Mouse (Mus musculus) lung, embryonic 15.5 days (tissue): ENCODE data around the gene Zfp981. TPM values are rescaled to one million over a fixed set of nuclear protein-coding genes. Genes with fewer than 3 reads are reported as not detected.
A peak's percentile ranks its signal among the peaks of the same experiment; 100 is the strongest.
"Not testable (repeated sequence)": the region's sequence is repeated elsewhere in the genome, so short reads cannot be mapped to it uniquely, and the experiment has no call there.

Source experiments
- ATAC-seq: fragments of 200-750 bp; cut with Nextera tagmentation; 2 replicates; pipeline ENCODE4 v1.8.0; 2017; ENCODE audit warnings: moderate number of reproducible peaks, borderline replicate concordance; ENCODE audit not compliant: low FRiP score, low TSS enrichment; ENCODE audit errors: extremely low read depth
- H3K27ac ChIP-seq: fragments of 300-500 bp; sonication (generic); 2 replicates; pipeline ENCODE4 v1.5.1; 2015; ENCODE audit warnings: moderate library complexity, mild to moderate bottlenecking, inconsistent platforms
- H3K27me3 ChIP-seq: fragments of 300-500 bp; sonication (generic); 2 replicates; pipeline ENCODE4 v1.6.1; 2015; ENCODE audit warnings: inconsistent platforms
- H3K36me3 ChIP-seq: fragments of 300-500 bp; sonication (generic); 2 replicates; pipeline ENCODE4 v1.6.1; 2015; ENCODE audit warnings: inconsistent platforms
- H3K4me1 ChIP-seq: fragments of 300-500 bp; sonication (generic); 2 replicates; pipeline ENCODE4 v1.6.1; 2015; ENCODE audit warnings: inconsistent platforms
- H3K4me2 ChIP-seq: fragments of 300-500 bp; sonication (generic); 2 replicates; pipeline ENCODE4 v1.6.1; 2015; ENCODE audit warnings: inconsistent platforms, mild to moderate bottlenecking, moderate library complexity
- H3K4me3 ChIP-seq: fragments of 300-500 bp; sonication (generic); 2 replicates; pipeline ENCODE4 v1.5.1; 2015; ENCODE audit warnings: mild to moderate bottlenecking, inconsistent platforms
- H3K9ac ChIP-seq: fragments of 300-500 bp; sonication (generic); 2 replicates; pipeline ENCODE4 v1.6.1; 2015; ENCODE audit warnings: inconsistent platforms
- H3K9me3 ChIP-seq: fragments of 300-500 bp; sonication (generic); 2 replicates; pipeline ENCODE4 v1.6.1; 2016; ENCODE audit warnings: inconsistent platforms
- WGBS: fragments of 180-500 bp; shearing (Covaris S2); methylation state at CpG from one replicate; pipeline ENCODE4 v1.1.7; 2015; 5-methylcytosine and 5-hydroxymethylcytosine counted together
- polyA plus RNA-seq: library from polyadenylated mRNA; unstranded; fragments of >200 nt; fragmentation: Nextera tagmentation; extraction: Ambion mirVana; gene quantifications from 2 replicates; pipeline ENCODE4 v1.2.1, GENCODE M21; 2015

Zfp981 gene
- polyA plus RNA-seq, 1 experiment from 2014 or later: not detected

DNA sequence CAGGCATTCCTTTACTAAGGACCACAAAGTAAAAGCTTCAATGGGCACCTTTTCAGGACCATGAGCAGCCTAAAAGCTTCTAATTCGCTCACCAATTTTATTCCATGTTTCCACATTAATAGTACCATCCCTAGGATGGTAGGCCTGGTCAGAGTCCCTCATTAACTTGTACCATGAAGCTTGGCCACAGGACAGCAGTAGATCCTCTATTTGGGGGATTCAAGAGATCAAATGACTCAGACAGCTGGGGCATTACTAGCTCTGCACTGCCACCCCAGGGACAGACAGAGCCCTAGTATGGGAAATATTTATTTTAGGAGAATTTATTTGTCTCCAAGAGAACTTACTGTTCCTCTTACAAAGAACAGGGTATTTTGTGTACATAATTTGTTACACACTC lies 27.6 kb upstream of the Zfp981 start:
- not testable (repeated sequence) for ATAC-seq, H3K27ac ChIP-seq, H3K27me3 ChIP-seq, H3K9ac ChIP-seq, H3K4me2 ChIP-seq, H3K4me3 ChIP-seq, H3K4me1 ChIP-seq, H3K36me3 ChIP-seq
- peaks cover 33% of the 10 kb centered on the region; the same call in 1 of the 2 replicates for H3K9me3 ChIP-seq
- WGBS: no CpG with 5 or more reads among the region's 1 CpGs

DNA sequence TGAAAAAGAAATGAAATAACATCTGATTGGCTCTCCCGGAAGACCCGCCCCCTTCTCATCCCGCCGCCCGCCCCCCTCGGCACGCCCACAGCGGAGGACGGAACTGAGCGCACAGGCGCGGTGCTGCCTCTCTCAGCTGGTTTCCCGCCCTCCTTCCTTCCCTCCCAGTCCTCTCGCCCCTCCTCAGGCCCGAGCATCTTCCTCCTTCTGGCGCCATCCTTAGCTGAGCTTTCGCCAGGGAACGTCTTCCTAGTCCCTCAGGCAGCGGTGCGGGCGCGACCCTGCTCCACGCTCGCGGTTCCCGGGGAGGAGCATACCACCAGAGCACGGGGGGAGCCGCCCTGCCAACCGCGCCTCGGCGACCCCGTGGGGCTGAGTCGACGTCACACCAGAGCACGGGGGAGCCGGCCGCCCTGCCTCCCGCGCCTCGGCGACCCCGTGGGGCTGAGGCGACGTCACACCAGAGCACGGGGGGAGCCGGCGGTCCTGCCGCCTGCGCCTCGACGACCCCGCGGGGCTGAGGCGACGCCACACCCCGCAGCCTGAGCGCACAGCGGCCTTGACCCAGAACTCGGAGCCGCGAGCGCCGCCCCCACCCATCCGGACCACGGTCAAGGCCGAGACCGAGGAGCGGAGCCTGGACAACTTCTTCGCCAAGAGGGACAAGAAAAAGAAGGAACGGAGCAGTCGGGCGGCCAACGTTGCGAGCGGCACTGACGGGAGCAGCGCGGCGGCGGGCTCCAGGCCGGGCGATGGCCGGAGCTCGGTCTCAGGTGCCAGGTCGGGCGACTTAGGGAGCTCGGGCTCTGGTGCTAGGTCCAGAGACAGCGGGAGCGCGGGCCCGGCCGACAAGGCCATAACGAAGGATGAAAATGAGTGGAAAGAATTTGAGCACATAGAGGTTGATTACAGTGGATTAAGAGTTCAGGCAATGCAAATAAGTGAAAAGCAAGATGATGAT lies 26.8 kb upstream of the Zfp981 start:
- not testable (repeated sequence) for H3K9ac ChIP-seq, H3K36me3 ChIP-seq
- WGBS: 54% methylated on average over 69 of the region's 94 CpGs

DNA sequence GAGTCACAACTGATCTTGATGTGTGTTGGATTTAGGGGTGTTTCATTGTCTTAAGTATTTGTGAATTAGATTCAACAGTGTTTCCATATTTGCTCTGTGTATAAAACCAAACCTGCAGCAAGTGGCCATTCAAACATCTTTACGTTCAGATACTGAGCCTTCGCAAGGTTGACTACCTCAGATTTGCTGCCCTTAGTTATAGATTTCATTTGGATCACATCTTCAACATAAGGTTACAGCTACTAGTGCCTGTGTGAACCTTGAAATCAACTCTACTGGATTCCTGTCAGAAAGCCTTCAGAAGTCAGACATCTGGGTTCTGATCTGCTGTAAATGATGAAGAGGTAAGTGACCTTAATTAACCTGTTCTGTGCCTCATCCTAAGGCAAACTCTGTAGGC lies 25.6 kb upstream of the Zfp981 start:
- H3K4me1 ChIP-seq, H3K27me3 ChIP-seq, H3K27ac ChIP-seq, H3K36me3 ChIP-seq, H3K4me2 ChIP-seq, H3K4me3 ChIP-seq, H3K9ac ChIP-seq, ATAC-seq: not testable (repeated sequence)
- 96% methylated on average over 2 of the region's 2 CpGs for WGBS
- peaks cover 38% of the 10 kb centered on the region for H3K9me3 ChIP-seq

More for the DNA sequence above, 26.8 kb upstream of the Zfp981 start:
- not testable (repeated sequence) for H3K27me3 ChIP-seq, H3K4me3 ChIP-seq, H3K27ac ChIP-seq, H3K4me1 ChIP-seq, H3K4me2 ChIP-seq
- H3K9me3 ChIP-seq: peaks cover 30% of the 10 kb centered on the region; the same call in 1 of the 2 replicates
- ATAC-seq: peak; percentile 88

DNA sequence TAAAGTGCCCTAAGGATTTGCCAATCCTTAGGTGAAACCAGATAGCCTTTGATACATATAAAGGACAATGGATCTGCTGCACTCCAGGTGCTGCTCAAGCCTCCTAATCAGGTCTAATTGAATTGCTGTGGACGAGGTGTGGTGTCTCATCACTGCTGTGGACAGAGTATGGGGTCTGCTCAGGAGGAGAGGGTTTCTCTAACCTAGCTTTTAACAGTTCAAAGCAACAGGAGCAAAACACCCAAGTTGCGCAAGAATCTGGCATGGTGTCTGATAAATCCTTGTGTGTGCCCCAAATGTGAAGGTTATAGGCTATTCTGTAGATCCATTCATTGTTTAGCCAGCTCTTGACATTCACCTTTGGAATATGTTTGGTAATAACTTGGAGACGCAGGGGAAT lies 24.9 kb upstream of the Zfp981 start:
- 71% methylated on average over 3 of the region's 3 CpGs for WGBS
- H3K4me3 ChIP-seq, H3K9ac ChIP-seq, H3K4me1 ChIP-seq, H3K27me3 ChIP-seq, H3K27ac ChIP-seq, H3K4me2 ChIP-seq, H3K36me3 ChIP-seq, ATAC-seq: not testable (repeated sequence)
- H3K9me3 ChIP-seq: peaks cover 42% of the 10 kb centered on the region

DNA sequence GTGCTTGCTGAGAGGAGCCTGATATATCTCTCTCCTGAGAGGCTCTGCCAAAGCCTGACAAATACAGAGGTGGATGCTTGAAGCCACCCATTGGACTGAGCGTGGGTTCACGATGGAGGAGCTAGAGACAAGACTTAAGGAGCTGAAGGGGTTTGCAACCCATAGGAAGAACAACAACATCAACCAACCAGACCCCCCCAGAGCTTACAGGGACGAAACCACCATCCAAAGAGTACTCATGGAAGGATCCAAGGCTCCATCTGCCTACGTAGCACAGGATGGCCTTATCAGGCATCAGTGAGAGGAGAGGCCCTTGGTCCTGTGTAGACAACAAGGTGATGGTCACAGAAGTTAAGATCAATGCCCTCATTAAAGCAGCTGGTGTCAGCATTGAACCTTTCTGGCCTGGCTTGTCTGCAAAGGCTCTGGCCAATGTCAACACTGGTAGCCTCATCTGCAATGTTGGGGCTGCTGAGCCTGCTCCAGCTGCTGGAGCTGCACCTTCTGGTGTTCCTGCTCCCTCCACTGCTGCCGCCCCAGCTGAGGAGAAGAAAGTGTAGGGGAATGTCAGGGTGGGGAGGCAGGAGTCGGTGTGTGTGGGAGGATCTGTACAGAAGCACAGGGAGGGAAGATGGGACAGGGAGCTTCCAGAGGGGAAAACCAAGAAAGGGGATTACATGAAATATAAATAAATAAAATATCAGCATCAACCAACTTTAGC lies 21.3 kb upstream of the Zfp981 start:
- WGBS: 67% methylated on average over 6 of the region's 6 CpGs
- not testable (repeated sequence) for H3K36me3 ChIP-seq, H3K27ac ChIP-seq, H3K4me1 ChIP-seq, H3K27me3 ChIP-seq, H3K4me3 ChIP-seq, H3K9ac ChIP-seq, H3K4me2 ChIP-seq
- H3K9me3 ChIP-seq: peaks cover 66% of the 10 kb centered on the region
- ATAC-seq: peak; percentile 67; the same call in 1 of the 2 replicates

DNA sequence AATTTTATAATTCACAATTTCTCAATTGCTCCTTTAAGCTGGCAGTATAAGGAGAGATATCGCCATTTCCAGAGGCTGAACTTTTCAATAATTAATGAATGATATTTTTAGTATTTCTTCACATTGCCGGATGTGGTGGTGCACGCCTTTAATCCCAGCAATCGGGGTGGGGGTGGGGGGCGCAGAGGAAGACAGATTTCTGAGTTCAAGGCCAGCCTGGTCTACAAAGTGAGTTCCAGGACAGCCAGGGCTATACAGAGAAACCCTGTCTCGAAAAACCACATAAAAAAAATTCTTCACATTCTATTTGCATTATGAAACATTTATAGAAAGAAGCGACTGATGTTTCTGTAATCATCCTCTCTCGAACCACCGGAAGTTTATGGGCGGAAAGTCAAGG lies 19.3 kb upstream of the Zfp981 start:
- 82% methylated on average over 10 of the region's 10 CpGs for WGBS
- ATAC-seq: not testable (repeated sequence)
- H3K9me3 ChIP-seq: peaks cover 62% of the 10 kb centered on the region

DNA sequence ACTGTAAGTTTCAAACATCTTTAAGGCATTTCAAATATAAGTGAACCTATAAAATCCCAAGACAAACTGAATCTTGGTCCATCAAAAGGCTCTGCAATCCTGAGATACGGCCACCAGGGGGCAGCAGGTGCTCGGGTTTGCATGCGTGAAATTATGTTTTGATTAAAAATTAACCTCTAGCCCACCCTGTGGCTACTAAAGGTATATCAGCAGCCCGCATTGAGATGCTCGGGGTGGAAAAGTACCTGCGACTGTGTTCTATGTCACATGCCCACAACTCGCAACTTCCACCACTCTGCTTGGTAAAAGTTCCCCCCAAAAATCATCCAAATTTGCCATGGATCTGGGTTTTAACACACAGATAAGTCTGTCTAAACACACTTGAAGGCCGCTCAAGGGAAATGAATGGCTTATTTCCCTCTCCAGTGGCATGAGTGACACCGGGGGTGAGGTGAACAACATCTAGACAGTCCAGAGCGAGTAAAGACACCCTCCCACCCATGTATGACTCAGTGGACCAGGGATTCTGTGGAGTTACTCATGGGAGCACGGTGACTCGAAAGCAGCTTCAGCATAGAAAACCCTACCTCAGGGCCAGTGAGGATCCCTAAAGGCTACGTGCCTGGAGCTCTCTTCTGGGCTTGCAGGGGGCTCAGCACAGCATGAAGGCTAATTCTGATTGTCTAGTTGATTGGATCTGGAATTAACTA lies 18.1 kb upstream of the Zfp981 start:
- 68% methylated on average over 13 of the region's 13 CpGs for WGBS
- not testable (repeated sequence) for H3K4me2 ChIP-seq, H3K4me1 ChIP-seq, H3K27ac ChIP-seq, H3K27me3 ChIP-seq, H3K36me3 ChIP-seq, H3K9ac ChIP-seq, H3K4me3 ChIP-seq
- peaks cover 58% of the 10 kb centered on the region for H3K9me3 ChIP-seq
- peak; percentile 48 for ATAC-seq

More for the DNA sequence above, 19.3 kb upstream of the Zfp981 start:
- not testable (repeated sequence) for H3K4me3 ChIP-seq, H3K4me1 ChIP-seq, H3K27ac ChIP-seq, H3K36me3 ChIP-seq, H3K9ac ChIP-seq, H3K27me3 ChIP-seq, H3K4me2 ChIP-seq

DNA sequence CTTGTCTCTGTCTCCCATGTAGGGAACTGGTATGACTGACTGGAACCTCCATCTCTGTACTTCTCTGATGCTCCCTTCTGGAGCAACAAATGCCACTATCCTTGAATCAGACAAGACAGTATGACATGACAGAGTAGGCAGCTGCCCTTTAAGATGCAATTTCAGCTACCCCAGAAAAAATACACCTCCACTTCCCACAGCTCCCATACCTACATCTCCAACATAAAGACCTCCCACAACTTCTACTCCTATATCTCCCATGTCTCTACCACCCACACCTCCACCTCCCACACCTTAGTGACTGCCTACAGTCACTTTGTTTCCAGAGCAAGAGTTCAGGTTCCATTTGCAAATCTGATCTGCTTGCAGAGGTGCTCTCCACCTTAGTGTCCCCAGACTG lies 17.2 kb upstream of the Zfp981 start:
- H3K27me3 ChIP-seq, H3K4me1 ChIP-seq, H3K4me3 ChIP-seq, ATAC-seq, H3K36me3 ChIP-seq, H3K9ac ChIP-seq, H3K27ac ChIP-seq, H3K4me2 ChIP-seq: not testable (repeated sequence)
- peaks cover 59% of the 10 kb centered on the region for H3K9me3 ChIP-seq

DNA sequence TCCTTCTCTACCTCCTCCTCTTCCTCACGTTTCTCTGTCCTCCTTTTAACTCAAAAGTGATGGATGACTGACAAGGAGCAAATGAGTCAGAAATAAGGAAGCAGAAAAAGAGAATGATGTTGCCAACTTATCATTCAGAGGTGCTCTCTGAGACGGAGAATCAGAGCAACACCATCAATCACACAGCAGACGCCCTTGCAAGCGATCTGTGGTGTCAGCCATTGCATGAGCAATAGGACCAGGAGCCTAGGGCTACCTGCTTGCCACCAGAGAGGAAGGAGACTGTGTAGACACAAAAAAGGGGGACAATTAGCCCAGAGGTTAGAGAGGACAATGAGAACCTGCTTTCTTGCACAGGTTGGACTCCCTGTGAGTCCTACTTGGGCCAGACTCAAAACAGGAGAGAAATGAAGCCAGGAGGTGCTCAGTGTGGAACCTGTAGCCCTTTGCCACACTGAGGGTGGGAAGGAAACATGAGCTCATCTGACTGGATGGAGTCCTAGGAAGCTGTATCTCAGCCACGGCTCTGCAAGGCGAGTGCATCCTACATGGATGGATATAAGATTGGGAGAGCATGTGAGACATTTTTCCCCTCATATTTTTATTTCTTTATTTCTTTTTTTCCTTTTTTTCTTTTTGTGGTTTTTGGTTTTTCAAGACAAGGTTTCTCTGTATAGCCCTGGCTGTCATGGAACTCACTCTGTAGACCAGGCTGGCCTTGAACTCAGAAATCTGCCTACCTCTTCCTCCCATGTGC lies 16.5 kb upstream of the Zfp981 start:
- H3K4me3 ChIP-seq, H3K9ac ChIP-seq, ATAC-seq, H3K4me2 ChIP-seq, H3K27me3 ChIP-seq, H3K27ac ChIP-seq, H3K4me1 ChIP-seq, H3K36me3 ChIP-seq: not testable (repeated sequence)
- peaks cover 57% of the 10 kb centered on the region for H3K9me3 ChIP-seq
- 63% methylated on average over 6 of the region's 6 CpGs for WGBS

DNA sequence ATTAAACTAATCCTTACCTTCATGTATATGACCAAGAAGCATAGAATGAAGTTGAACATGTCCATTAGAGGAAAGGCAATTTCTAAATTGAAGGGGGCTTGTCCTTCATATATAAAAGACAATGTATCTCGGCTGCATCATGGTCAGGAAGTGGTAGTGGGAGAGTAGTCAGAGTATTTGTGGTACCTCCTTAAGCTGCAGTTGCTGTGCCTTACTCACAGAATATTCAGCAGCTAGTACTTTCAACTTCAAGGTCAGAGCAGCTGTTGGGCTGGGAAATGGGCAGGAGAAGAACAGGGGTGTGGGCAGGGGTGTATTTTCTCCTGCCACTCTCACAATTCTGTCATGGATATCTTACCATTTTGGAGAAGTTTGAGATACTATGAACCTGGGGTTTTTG lies 15.1 kb upstream of the Zfp981 start:
- H3K9ac ChIP-seq, H3K4me1 ChIP-seq, ATAC-seq, H3K4me2 ChIP-seq, H3K27me3 ChIP-seq, H3K27ac ChIP-seq, H3K36me3 ChIP-seq, H3K4me3 ChIP-seq: not testable (repeated sequence)
- WGBS: 61% methylated on average over 1 of the region's 1 CpGs
- peaks cover 54% of the 10 kb centered on the region for H3K9me3 ChIP-seq

DNA sequence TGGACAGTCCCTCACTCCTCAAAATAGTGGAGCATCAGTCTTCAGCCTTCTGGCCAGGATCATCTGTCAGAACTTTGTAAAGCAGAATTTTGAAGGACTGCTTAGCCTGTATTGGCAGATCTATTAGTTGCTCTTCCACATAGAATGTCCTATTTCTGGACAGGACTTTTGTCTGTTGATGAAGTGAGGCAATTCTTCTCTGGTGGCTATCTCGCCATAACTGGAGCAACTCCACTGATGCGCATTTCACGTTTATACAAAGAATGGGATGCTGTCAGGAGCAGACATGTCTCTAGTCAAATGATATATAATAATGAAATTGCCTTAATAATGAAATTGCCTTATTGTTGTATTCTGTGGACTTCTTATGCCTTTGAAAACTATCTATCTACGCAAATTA lies 12.6 kb upstream of the Zfp981 start:
- H3K9me3 ChIP-seq: peaks cover 58% of the 10 kb centered on the region
- not testable (repeated sequence) for H3K4me2 ChIP-seq, H3K9ac ChIP-seq, H3K4me3 ChIP-seq, H3K36me3 ChIP-seq, ATAC-seq, H3K27me3 ChIP-seq, H3K27ac ChIP-seq, H3K4me1 ChIP-seq
- WGBS: 73% methylated on average over 4 of the region's 4 CpGs
